Mouse (Mus musculus) MEL (cell line): ENCODE results near the gene Hamp. TPM values are rescaled to one million over a fixed set of nuclear protein-coding genes. Genes with fewer than 3 reads are reported as not detected.

Experiments
- DNase-seq: peaks from one replicate; pipeline ENCODE4 v3.0.0; 2011; ENCODE audit warnings: low read depth, low spot score
- H3K27ac ChIP-seq: 2 replicates; pipeline ENCODE4 v1.5.1; 2012; ENCODE audit warnings: low read depth, mild to moderate bottlenecking, control low read depth, low read length, moderate library complexity; ENCODE audit not compliant: control insufficient read depth
- H3K27me3 ChIP-seq, 2 experiments: fragments of 150-350 bp in 1 of 2; sonication (generic) in 1 of 2; 2 replicates each; pipeline ENCODE4 v1.6.1; 2012; ENCODE audit warnings: low read length in 2 of 2, mild to moderate bottlenecking in 2 of 2, improper control_type of control experiment in 1 of 2, moderate library complexity in 1 of 2; ENCODE audit not compliant: insufficient read depth in 2 of 2, control insufficient read depth in 1 of 2
- H3K36me3 ChIP-seq, 2 experiments: 2 replicates each; pipeline ENCODE4 v1.6.1; 2012 to 2014; ENCODE audit warnings: low read length in 2 of 2, improper control_type of control experiment in 1 of 2, inconsistent platforms in 1 of 2, mild to moderate bottlenecking in 1 of 2; ENCODE audit not compliant: insufficient read depth in 2 of 2, control insufficient read depth in 1 of 2
- H3K4me1 ChIP-seq, 2 experiments: fragments of 150-350 bp in 1 of 2; sonication (generic) in 1 of 2; 2 replicates each; pipeline ENCODE4 v1.6.1; 2012; ENCODE audit warnings: low read length in 2 of 2, improper control_type of control experiment in 1 of 2, mild to moderate bottlenecking in 1 of 2; ENCODE audit not compliant: insufficient read depth in 2 of 2, control insufficient read depth in 1 of 2
- H3K4me3 ChIP-seq, 2 experiments: fragments of 150-350 bp in 1 of 2; sonication (generic) in 1 of 2; 2 replicates each; pipeline ENCODE4 v1.5.1; 2012; ENCODE audit warnings: low read depth in 2 of 2, low read length in 2 of 2, mild to moderate bottlenecking in 2 of 2, moderate library complexity in 2 of 2, control low read depth in 1 of 2, improper control_type of control experiment in 1 of 2; ENCODE audit not compliant: control insufficient read depth in 1 of 2, insufficient read depth in 1 of 2
- H3K79me2 ChIP-seq: 2 replicates; pipeline ENCODE4 v1.6.1; 2012; ENCODE audit warnings: mild to moderate bottlenecking, low read length, moderate library complexity; ENCODE audit not compliant: control insufficient read depth, poor library complexity, insufficient read depth
- H3K9ac ChIP-seq: 2 replicates; pipeline ENCODE4 v1.6.1; 2012; ENCODE audit warnings: low read depth, mild to moderate bottlenecking, control low read depth, low read length, moderate library complexity; ENCODE audit not compliant: control insufficient read depth, poor library complexity, severe bottlenecking
- H3K9me3 ChIP-seq: fragments of 150-350 bp; sonication (generic); replicated peaks from 2 replicates; pipeline ENCODE4 v1.6.1; 2012; ENCODE audit warnings: mild to moderate bottlenecking, low read length, improper control_type of control experiment, moderate library complexity; ENCODE audit not compliant: insufficient read depth
- CHD2 ChIP-seq: IDR thresholded peaks from 2 replicates; pipeline ENCODE4 v1.6.1; 2011; ENCODE audit warnings: low read length, improper control_type of control experiment
- CTCF ChIP-seq, 3 experiments: IDR thresholded peaks in 2 of 3; conservative IDR thresholded peaks in 1 of 3; 2 replicates each; pipeline ENCODE4 v1.5.1; 2011 to 2012; ENCODE audit warnings: low read length in 3 of 3, low read depth in 2 of 3, mild to moderate bottlenecking in 2 of 3, improper control_type of control experiment in 1 of 3, inconsistent platforms in 1 of 3, mixed read lengths in 1 of 3, moderate library complexity in 1 of 3; ENCODE audit not compliant: control insufficient read depth in 1 of 3, insufficient read depth in 1 of 3, poor library complexity in 1 of 3, severe bottlenecking in 1 of 3
- ELF1 ChIP-seq: IDR thresholded peaks from 2 replicates; pipeline ENCODE4 v1.6.1; 2014; ENCODE audit warnings: low read depth, mild to moderate bottlenecking, inconsistent platforms, low read length, improper control_type of control experiment, moderate library complexity
- GABPA ChIP-seq: IDR thresholded peaks from 2 replicates; pipeline ENCODE4 v1.6.1; 2012; ENCODE audit warnings: low read depth, mild to moderate bottlenecking, inconsistent platforms, low read length, improper control_type of control experiment, moderate library complexity
- GATA1 ChIP-seq: IDR thresholded peaks from 2 replicates; pipeline ENCODE4 v1.6.1; 2011; ENCODE audit warnings: low read depth, low read length, improper control_type of control experiment
- HCFC1 ChIP-seq: IDR thresholded peaks from 2 replicates; pipeline ENCODE4 v1.6.1; 2012; ENCODE audit warnings: low read depth, mild to moderate bottlenecking, inconsistent platforms, low read length, improper control_type of control experiment, moderate library complexity
- JUND ChIP-seq: IDR thresholded peaks from 2 replicates; pipeline ENCODE4 v1.6.1; 2011; ENCODE audit warnings: low read depth, mild to moderate bottlenecking, improper control_type of control experiment, low read length
- KAT2A ChIP-seq: conservative IDR thresholded peaks from 2 replicates; pipeline ENCODE4 v1.6.1; 2012; ENCODE audit warnings: low read depth, low read length, improper control_type of control experiment, inconsistent platforms
- MAFK ChIP-seq: IDR thresholded peaks from 2 replicates; pipeline ENCODE4 v1.6.1; 2011; ENCODE audit warnings: low read depth, mild to moderate bottlenecking, low read length, improper control_type of control experiment, borderline replicate concordance
- MAX ChIP-seq: IDR thresholded peaks from 2 replicates; pipeline ENCODE4 v1.6.1; 2011; ENCODE audit warnings: low read length, improper control_type of control experiment
- MEF2A ChIP-seq: IDR thresholded peaks from 2 replicates; pipeline ENCODE4 v1.6.1; 2014; ENCODE audit warnings: low read depth, mild to moderate bottlenecking, inconsistent platforms, low read length, improper control_type of control experiment; ENCODE audit not compliant: poor library complexity, insufficient replicate concordance, severe bottlenecking; ENCODE audit errors: extremely low read depth
- MXI1 ChIP-seq: IDR thresholded peaks from 2 replicates; pipeline ENCODE4 v1.6.1; 2011; ENCODE audit warnings: mild to moderate bottlenecking, low read depth, low read length, improper control_type of control experiment
- MYB ChIP-seq: IDR thresholded peaks from 2 replicates; pipeline ENCODE4 v1.6.1; 2011; ENCODE audit warnings: mild to moderate bottlenecking, low read depth, low read length, improper control_type of control experiment
- MYC ChIP-seq: IDR thresholded peaks from 2 replicates; pipeline ENCODE4 v1.6.1; 2011; ENCODE audit warnings: low read depth, mild to moderate bottlenecking, low read length, improper control_type of control experiment, moderate library complexity
- NELFE ChIP-seq: IDR thresholded peaks from 2 replicates; pipeline ENCODE4 v1.6.1; 2011; ENCODE audit warnings: low read depth, low read length, improper control_type of control experiment
- NRF1 ChIP-seq: IDR thresholded peaks from 2 replicates; pipeline ENCODE4 v1.6.1; 2014; ENCODE audit warnings: low read depth, mild to moderate bottlenecking, inconsistent platforms, low read length, improper control_type of control experiment, moderate library complexity; ENCODE audit not compliant: poor library complexity, insufficient read depth, severe bottlenecking
- POLR2A ChIP-seq, 2 experiments: IDR thresholded peaks; 2 replicates each; pipeline ENCODE4 v1.6.1; 2011 to 2012; ENCODE audit warnings: low read length in 2 of 2, mild to moderate bottlenecking in 2 of 2, control low read depth in 1 of 2, improper control_type of control experiment in 1 of 2, low read depth in 1 of 2, moderate library complexity in 1 of 2; ENCODE audit not compliant: control insufficient read depth in 1 of 2, insufficient read depth in 1 of 2, poor library complexity in 1 of 2
- POLR2AphosphoS2 ChIP-seq: IDR thresholded peaks from 2 replicates; pipeline ENCODE4 v1.6.1; 2011; ENCODE audit warnings: low read length, improper control_type of control experiment
- RAD21 ChIP-seq: IDR thresholded peaks from 2 replicates; pipeline ENCODE4 v1.6.1; 2011; ENCODE audit warnings: mild to moderate bottlenecking, low read depth, low read length, improper control_type of control experiment
- RCOR1 ChIP-seq: IDR thresholded peaks from 2 replicates; pipeline ENCODE4 v1.6.1; 2012; ENCODE audit warnings: low read depth, mild to moderate bottlenecking, inconsistent platforms, low read length, improper control_type of control experiment
- SIN3A ChIP-seq: IDR thresholded peaks from 2 replicates; pipeline ENCODE4 v1.6.1; 2012; ENCODE audit warnings: low read length, improper control_type of control experiment, inconsistent platforms
- SMC3 ChIP-seq: IDR thresholded peaks from 2 replicates; pipeline ENCODE4 v1.6.1; 2011; ENCODE audit warnings: low read depth, low read length, improper control_type of control experiment
- TAL1 ChIP-seq: IDR thresholded peaks from 2 replicates; pipeline ENCODE4 v1.6.1; 2012; ENCODE audit warnings: mild to moderate bottlenecking, inconsistent platforms, low read length, moderate library complexity, mixed read lengths
- TBP ChIP-seq: IDR thresholded peaks from 2 replicates; pipeline ENCODE4 v1.8.0; 2011; ENCODE audit warnings: low read depth, low read length, improper control_type of control experiment
- TCF12 ChIP-seq: IDR thresholded peaks from 2 replicates; pipeline ENCODE4 v1.6.1; 2014; ENCODE audit warnings: low read depth, mild to moderate bottlenecking, inconsistent platforms, low read length, improper control_type of control experiment, moderate library complexity
- USF1 ChIP-seq: IDR thresholded peaks from 2 replicates; pipeline ENCODE4 v1.6.1; 2014; ENCODE audit warnings: low read depth, mild to moderate bottlenecking, inconsistent platforms, low read length, improper control_type of control experiment, moderate library complexity
- USF2 ChIP-seq, 2 experiments: IDR thresholded peaks; 2 replicates each; pipeline ENCODE4 v1.6.1; 2011 to 2012; ENCODE audit warnings: improper control_type of control experiment in 2 of 2, low read length in 2 of 2, borderline replicate concordance in 1 of 2, inconsistent platforms in 1 of 2, low read depth in 1 of 2, mild to moderate bottlenecking in 1 of 2; ENCODE audit not compliant: insufficient read depth in 1 of 2
- ZC3H11A ChIP-seq: IDR thresholded peaks from 2 replicates; pipeline ENCODE4 v1.6.1; 2012; ENCODE audit warnings: low read depth, mild to moderate bottlenecking, inconsistent platforms, low read length, improper control_type of control experiment
- ZKSCAN1 ChIP-seq: IDR thresholded peaks from 2 replicates; pipeline ENCODE4 v1.6.1; 2012; ENCODE audit warnings: low read depth, mild to moderate bottlenecking, inconsistent platforms, low read length, improper control_type of control experiment, moderate library complexity
- ZMIZ1 ChIP-seq: IDR thresholded peaks from 2 replicates; pipeline ENCODE4 v1.6.1; 2012; ENCODE audit warnings: low read depth, mild to moderate bottlenecking, inconsistent platforms, low read length, improper control_type of control experiment, moderate library complexity
- polyA plus RNA-seq, 2 experiments: library from polyadenylated mRNA; stranded (reverse) in 1 of 2; unstranded in 1 of 2; fragments of >175 nt in 1 of 2; fragments of >200 nt in 1 of 2; gene quantifications; 2 replicates each; pipeline versions ENCODE4 v1.2.1 to v1.2.4; 2012; ENCODE audit warnings: low replicate concordance in 2 of 2, low read depth in 1 of 2; ENCODE audit not compliant: insufficient read length in 2 of 2, insufficient read depth in 1 of 2, missing spikeins in 1 of 2
- total RNA-seq: library from RNA; depleted of rRNA; stranded (reverse); fragments of 300-350 nt; gene quantifications from 2 replicates; pipeline ENCODE4 v1.2.3, GENCODE M21; 2012

Hamp gene
- total and polyA plus RNA-seq, 3 experiments: not detected

DNA sequence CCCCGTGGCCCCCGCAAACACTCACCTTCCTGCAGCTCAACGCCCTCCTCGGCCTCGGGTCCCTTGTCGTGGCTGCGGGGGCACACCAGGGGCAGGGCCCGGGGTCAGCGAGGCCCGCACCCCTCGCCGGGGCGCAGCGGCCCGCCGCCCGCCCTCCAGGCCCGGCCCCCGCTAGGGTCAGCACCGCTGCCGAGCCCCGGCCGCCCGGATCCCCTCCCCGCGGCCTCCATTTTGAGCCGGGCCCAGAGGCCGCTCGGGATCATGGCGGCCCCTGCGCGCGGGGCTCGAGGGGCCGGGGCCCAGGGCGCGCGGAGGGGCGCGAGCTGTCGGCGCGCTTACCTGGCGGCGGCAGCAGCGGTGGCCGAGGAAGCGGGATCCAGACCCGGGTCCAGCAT is 12.5 kb upstream of the Hamp start:
- Histone ChIP-seq H3K27ac (peak overlapping the region; percentile 26), H3K4me3 (peak overlapping the region; percentile 85 to 97; a peak in 3 of 4 replicates), H3K9ac (peak overlapping the region; percentile 98), H3K79me2 (peaks cover 18% of the 10 kb centered on the region), H3K27me3 (no peaks in the 10 kb centered on the region), H3K36me3 (peaks cover 2 to 9% of the 10 kb centered on the region in 2 experiments), H3K9me3 (no peaks in the 10 kb centered on the region), H3K4me1 (peaks cover 0 to 11% of the 10 kb centered on the region in 2 experiments; a peak in 1 of 4 replicates)
- TF ChIP-seq MYB: no peak
- TF ChIP-seq POLR2A (IDR thresholded peaks at IDR 0.05; ENCODE audit: control insufficient read depth in 1 of 2, insufficient read depth in 1 of 2, low read depth in 1 of 2, low read length in 2 of 2, poor library complexity in 1 of 2): 0 out of 4 replicates have a peak, but pooled peaks of 1 of the 2 experiments have one; percentile 12
- TF ChIP-seq SMC3: no peak
- TF ChIP-seq SIN3A: no peak
- no peak for TF ChIP-seq JUND
- no peak for DNase-seq

DNA sequence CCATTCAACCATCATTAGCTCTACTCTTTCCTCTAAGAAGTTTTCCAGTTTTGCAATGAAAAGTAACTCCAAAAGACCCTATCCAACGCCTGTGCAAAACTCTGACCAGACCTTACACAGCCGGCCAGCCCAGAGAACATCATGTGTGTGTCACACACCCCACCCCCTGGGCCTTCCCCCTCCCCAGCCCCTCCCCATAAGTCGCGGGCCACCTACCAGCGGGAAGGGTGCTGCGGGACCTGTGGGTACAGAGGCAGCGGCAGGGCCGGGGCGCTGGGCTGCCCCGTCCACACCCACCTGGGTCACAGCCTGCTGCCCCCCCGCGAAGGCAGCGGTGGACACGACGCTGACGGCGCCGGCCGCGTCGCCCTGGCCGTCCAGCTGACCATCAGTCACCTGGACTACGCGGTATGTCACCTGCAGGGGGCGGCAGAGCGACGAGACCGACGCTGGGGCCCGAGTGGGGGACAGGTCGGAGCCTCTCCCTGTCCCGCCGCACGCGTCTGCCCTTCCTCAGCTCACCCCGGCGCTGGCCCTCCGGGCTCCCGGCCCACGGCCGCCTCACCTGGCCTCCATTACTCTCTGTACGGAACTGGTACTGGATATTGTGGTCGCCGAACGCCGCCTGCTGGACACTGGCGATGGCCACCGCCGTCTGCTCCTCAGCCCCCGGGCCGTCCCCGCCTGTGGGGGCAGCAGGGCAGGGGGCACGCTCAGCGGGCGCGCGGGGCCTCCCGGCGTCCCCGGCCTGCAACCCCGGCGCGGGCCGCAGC is 11.9 kb upstream of the Hamp start:
- peaks cover 18% of the 10 kb centered on the region for H3K79me2 ChIP-seq
- peak overlapping the region; percentile 26 for H3K27ac ChIP-seq
- no peaks in the 10 kb centered on the region for H3K9me3 ChIP-seq
- H3K4me1 ChIP-seq: peaks cover 0 to 11% of the 10 kb centered on the region in 2 experiments; a peak in 1 of 4 replicates
- peak overlapping the region; percentile 98 for H3K9ac ChIP-seq
- H3K27me3 ChIP-seq: no peaks in the 10 kb centered on the region
- peak overlapping the region; percentile 85 to 97 for H3K4me3 ChIP-seq
- peaks cover 2 to 9% of the 10 kb centered on the region in 2 experiments for H3K36me3 ChIP-seq
- peak; percentile 78 for DNase-seq
- TF ChIP-seq KAT2A: no peak
- TF ChIP-seq USF1: no peak
- peak in 2 of 3 experiments; percentile 68 to 84; a peak in 5 of 6 replicates for TF ChIP-seq CTCF (IDR thresholded peaks at IDR 0.05 in 2 of 3, conservative IDR thresholded peaks at IDR 0.05 in 1 of 3; ENCODE audit: control insufficient read depth in 1 of 3, insufficient read depth in 1 of 3, low read depth in 2 of 3, low read length in 3 of 3, poor library complexity in 1 of 3, severe bottlenecking in 1 of 3)
- 0 out of 2 replicates have a peak, but pooled peaks have one; percentile 34 for TF ChIP-seq TBP
- TF ChIP-seq ZC3H11A: no peak
- no peak for TF ChIP-seq NRF1
- no peak for TF ChIP-seq GABPA
- no peak for TF ChIP-seq RCOR1
- no peak for TF ChIP-seq MYC
- TF ChIP-seq MEF2A: no peak
- TF ChIP-seq HCFC1: 0 out of 2 replicates have a peak, but pooled peaks have one; percentile 31
- TF ChIP-seq SIN3A: peak; percentile 31; the same call in 1 of the 2 replicates
- no peak for TF ChIP-seq RAD21
- no peak for TF ChIP-seq POLR2AphosphoS2
- TF ChIP-seq MAX: 0 out of 2 replicates have a peak, but pooled peaks have one; percentile 22
- no peak for TF ChIP-seq ELF1
- no peak for TF ChIP-seq MAFK
- 0 out of 2 replicates have a peak, but pooled peaks have one; percentile 42 for TF ChIP-seq NELFE
- TF ChIP-seq TAL1: no peak
- no peak for TF ChIP-seq ZKSCAN1
- TF ChIP-seq CHD2: no peak
- 0 out of 2 replicates have a peak, but pooled peaks have one; percentile 18 for TF ChIP-seq TCF12
- peak; percentile 42; the same call in 1 of the 2 replicates for TF ChIP-seq MXI1
- no peak for TF ChIP-seq USF2 (IDR thresholded peaks at IDR 0.05; ENCODE audit: borderline replicate concordance in 1 of 2, insufficient read depth in 1 of 2, low read depth in 1 of 2, low read length in 2 of 2)
- TF ChIP-seq GATA1: no peak
- TF ChIP-seq JUND: no peak
- no peak for TF ChIP-seq ZMIZ1
